ENCODE assay signal across 20 mouse cellular contexts in genomic region chr11:107931721-107932120, GRCm38 (mm10). TPM values are rescaled to one million over a fixed set of nuclear protein-coding genes. Genes with fewer than 3 reads are reported as not detected.
DNase-seq lines count a peak whose midpoint lies in the region; TF ChIP-seq lines count a peak whose summit lies in the region.
"Had no signal": no experiment of that assay in that cellular context is flagged by ENCODE, and none has a peak within 500 bp of the region (broad histone marks: within the 10 kb centered on the region; RNA-seq: fewer than 3 reads in every experiment).

No protein-coding gene starts in this region.

- H3K4me1 ChIP-seq in E14TG2a.4 (replicated peaks; ENCODE audit: low read depth, low read length) = peaks cover 26% of the 10 kb centered on the region
- H3K4me1 ChIP-seq: forebrain, embryonic 13.5 days; heart, embryonic 15.5 days; hindbrain, embryonic 13.5 days had no signal

- no peaks in the 10 kb centered on the region for H3K9me3 ChIP-seq in E14TG2a.4 (ENCODE audit: low read length)
- H3K9me3 ChIP-seq: embryonic facial prominence, embryonic 10.5 days; forebrain, embryonic 13.5 days; heart, embryonic 15.5 days; hindbrain, embryonic 13.5 days had no signal

- H3K27me3 ChIP-seq in E14TG2a.4 (ENCODE audit: insufficient read depth, low read length) = peaks cover 11% of the 10 kb centered on the region
- H3K27me3 ChIP-seq: forebrain, embryonic 13.5 days; heart, embryonic 15.5 days; hindbrain, embryonic 13.5 days had no signal

- TF ChIP-seq CTCF in E14TG2a.4 (conservative IDR thresholded peaks at IDR 0.05; ENCODE audit: low read length) = no peak

- H3K4me3 ChIP-seq in E14TG2a.4 (replicated peaks; ENCODE audit: low read length) = peak overlapping the region; percentile 58
- H3K4me3 ChIP-seq: embryonic facial prominence, embryonic 10.5 days; forebrain, embryonic 13.5 days; heart, embryonic 15.5 days; hindbrain, embryonic 13.5 days had no signal

- DNase-seq in embryo, embryonic 11 days = peak; percentile 10
- no peak for DNase-seq in embryo, embryonic 9.5 days (ENCODE audit: extremely low spot score)
- DNase-seq in lung, postnatal 10 days = peak; percentile 57
- no peak for DNase-seq in cerebellum, postnatal 36 days
- DNase-seq in left cerebral cortex, adult 8-10 months (ENCODE audit: low spot score in 2 of 2) = no peak
- DNase-seq in spleen, postnatal 10 days (ENCODE audit: low spot score in 2 of 2) = no peak
- DNase-seq: adrenal gland, adult 8-10 months; cerebellum, adult 11-12 months; cerebellum, adult 9-11 months; forebrain, postnatal 0 days; heart, adult 18-20 months; heart, postnatal 14 days had no signal

- H3K36me3 ChIP-seq in E14TG2a.4 (ENCODE audit: insufficient read depth, low read length) = no peaks in the 10 kb centered on the region
- H3K36me3 ChIP-seq: embryonic facial prominence, embryonic 10.5 days; G1E; heart, embryonic 15.5 days; hindbrain, embryonic 13.5 days had no signal

RNA-seq across cellular contexts. Expression of gene Cacng5, which starts 16.9 kb away (rescaled TPM):
- total RNA-seq in left cerebral cortex, adult 8-10 months (2022) = 10 to 100 TPM; 14.4 to 17.0 (median 15.6) TPM
- total RNA-seq: G1E; gastrocnemius, adult 8-10 months; heart, adult 18-20 months; hematopoietic stem cell, adult 5-6 weeks had no signal

Comparison
In these comparisons a context has a peak if more than half of its experiments do, and no peak if none do; other contexts are left out.
1. DNase-seq: peak in embryo, embryonic 11 days (single experiment) and lung, postnatal 10 days (single experiment); none in embryo, embryonic 9.5 days (single experiment), cerebellum, postnatal 36 days (0 of 2), left cerebral cortex, adult 8-10 months (0 of 2) and spleen, postnatal 10 days (0 of 2).